Mouse (Mus musculus): ENCODE measurements at regions not wholly inside any gene's neighbourhood (a gene's known extent, or its start where the extent isn't known, plus 50 kb on each side); places are given as distances from the start of the nearest gene placed in this dataset.
"Not testable (repeated sequence)": the region's sequence is repeated elsewhere in the genome, so short reads cannot be mapped to it uniquely, and the experiment has no call there.

DNA sequence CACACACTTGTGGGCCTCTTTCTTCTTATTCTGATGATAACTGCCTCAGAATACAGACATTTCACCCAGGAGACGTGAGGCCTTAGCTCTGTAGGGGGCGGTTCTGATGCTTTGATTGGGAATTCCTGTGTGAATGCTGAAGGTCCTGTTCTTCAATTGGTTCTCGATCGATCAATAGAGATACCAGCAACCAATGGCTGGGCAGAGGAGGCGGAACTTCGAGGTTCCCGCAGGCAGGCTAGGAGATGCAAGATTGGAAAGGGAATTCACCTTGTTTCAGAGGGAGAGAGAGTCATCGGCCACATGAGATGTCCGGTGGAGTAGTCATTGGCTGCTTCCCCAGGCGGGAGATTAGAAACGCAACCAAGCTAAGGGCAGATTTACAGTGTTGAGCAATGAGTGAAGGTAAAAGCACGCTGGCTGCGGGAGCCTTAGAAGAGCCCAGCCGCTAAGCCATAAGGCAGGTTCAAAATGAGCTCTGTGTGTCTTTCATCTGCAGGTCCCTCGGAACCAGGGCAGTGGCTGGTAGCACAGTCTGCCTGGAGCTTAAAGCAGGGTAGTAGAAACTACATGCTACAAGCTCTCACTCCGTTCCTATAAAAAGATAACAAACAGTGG lies 83.5 kb upstream of the Xcl1 start:
- peak; percentile 96 for ATAC-seq (ENCODE audit: insufficient number of reproducible peaks, low FRiP score, low TSS enrichment)

DNA sequence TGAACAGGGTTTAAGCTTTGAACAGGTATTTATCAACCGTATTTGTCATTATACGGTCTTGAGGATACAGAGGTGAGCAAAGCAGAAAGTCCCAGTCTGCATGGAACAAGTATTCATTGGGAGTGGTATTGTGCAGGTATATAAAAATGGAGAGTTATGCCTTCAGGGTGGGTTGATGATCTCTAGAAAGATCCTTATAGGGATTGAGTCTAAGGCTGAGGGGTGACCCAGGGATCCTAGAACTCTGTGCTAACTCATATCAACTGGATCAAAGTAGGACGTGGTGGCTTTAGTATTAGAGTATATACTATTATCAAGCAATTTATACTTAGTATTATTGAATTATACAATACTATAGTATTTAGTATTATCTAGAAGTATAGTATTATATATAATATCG lies 82.9 kb upstream of the Xcl1 start:
- no peak for ATAC-seq (ENCODE audit: insufficient number of reproducible peaks, low FRiP score, low TSS enrichment)

GRCm38 (mm10) chr1:165017793-165018192 lies 82.5 kb upstream of the Xcl1 start:
- no peak for ATAC-seq (ENCODE audit: insufficient number of reproducible peaks, low FRiP score, low TSS enrichment)

GRCm38 (mm10) chr1:165014328-165014727 lies 79.0 kb upstream of the Xcl1 start:
- ATAC-seq (ENCODE audit: insufficient number of reproducible peaks, low FRiP score, low TSS enrichment) = no peak

DNA sequence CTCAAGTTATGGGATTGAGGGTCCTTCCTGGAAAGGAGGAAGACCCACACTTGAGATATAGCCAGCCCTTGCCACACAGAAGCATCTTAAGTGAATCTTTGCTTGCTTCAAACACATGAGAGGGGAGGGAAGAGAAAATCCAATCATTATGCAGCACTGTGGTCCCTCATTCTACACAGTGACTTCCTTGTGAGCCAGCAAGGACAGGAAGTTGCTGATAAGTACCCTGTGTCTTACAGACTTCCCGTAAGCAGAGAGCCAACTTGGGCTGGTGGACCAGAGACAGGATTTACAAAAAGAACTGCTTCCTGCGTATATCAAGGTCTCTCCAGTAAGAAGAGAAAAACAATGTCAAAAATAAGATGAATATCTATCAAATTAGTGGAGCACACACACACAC lies 78.1 kb upstream of the Xcl1 start:
- ATAC-seq (ENCODE audit: insufficient number of reproducible peaks, low FRiP score, low TSS enrichment) = no peak

DNA sequence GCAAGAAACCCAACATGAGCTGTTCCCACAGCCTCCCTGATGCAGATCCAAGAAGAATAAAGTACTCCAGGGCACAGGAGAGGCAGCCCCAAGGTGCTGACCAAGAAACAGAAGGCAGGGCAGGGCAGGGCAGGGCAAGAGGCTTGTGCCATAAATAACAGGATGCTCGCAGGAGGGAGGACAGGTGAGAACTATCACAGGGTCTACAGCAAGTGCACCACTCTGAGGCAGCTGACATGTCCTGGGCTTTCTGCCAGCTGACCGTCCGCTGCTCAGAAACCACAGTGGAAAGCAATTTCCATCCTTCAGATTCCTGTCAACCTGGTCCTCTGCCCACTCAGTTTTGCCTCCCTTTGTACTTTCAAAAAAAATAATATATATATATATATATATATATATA lies 77.0 kb upstream of the Xcl1 start:
- peak; percentile 62; the same call in 1 of the 2 replicates for ATAC-seq (ENCODE audit: insufficient number of reproducible peaks, low FRiP score, low TSS enrichment)

GRCm38 (mm10) chr1:164999515-164999914 lies 64.2 kb upstream of the Xcl1 start:
- ATAC-seq (ENCODE audit: insufficient number of reproducible peaks, low FRiP score, low TSS enrichment) = no peak

- no peak for ATAC-seq (ENCODE audit: insufficient number of reproducible peaks, low FRiP score, low TSS enrichment)
Measured at GRCm38 (mm10) chr1:164998621-164999020, 63.3 kb upstream of the Xcl1 start.

DNA sequence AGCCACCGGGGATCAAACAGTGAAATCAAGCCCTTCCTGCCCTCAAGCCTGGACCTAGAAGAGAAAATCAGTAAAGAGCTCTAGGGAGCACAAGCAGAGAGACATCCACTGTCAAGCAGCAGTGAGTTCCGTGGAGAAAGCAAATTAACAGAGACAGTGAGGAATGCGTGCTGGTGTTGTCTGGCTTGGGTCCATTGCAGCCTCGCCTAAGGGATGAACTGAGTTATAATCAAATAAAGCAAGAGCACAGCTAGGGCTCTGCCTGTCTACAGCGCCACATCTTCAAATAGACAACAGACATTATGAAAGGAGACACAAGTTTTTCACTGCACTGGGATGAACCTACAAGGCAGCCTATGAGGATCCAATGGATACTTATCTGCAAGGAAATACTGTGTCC lies 62.3 kb upstream of the Xcl1 start:
- no peak for ATAC-seq (ENCODE audit: insufficient number of reproducible peaks, low FRiP score, low TSS enrichment)

- no peak for ATAC-seq (ENCODE audit: insufficient number of reproducible peaks, low FRiP score, low TSS enrichment)
Measured at GRCm38 (mm10) chr1:164994247-164994660, 58.9 kb upstream of the Xcl1 start.

GRCm38 (mm10) chr1:164993175-164993875 lies 58.0 kb upstream of the Xcl1 start:
- ATAC-seq (ENCODE audit: insufficient number of reproducible peaks, low FRiP score, low TSS enrichment) = not testable (repeated sequence)

DNA sequence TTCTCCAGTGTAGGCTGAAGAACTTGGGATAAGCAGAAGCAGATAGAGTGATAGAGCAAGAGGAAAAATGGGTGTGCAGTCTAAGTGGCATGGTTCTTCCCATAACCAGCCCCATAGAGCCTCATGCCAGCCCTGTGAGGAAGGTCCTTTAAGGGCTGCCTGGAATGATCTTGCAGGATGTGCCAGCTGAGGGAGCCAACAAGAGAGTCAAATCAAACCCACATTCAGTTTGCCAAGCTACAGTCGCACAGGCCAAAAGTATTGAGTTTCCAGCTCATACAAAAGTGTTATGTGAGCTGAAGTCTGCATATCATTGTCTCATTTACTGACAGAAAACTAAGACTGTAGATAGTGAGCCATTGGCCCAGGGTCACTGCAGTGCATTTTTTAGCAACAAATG lies 53.7 kb upstream of the Xcl1 start:
- ATAC-seq (ENCODE audit: insufficient number of reproducible peaks, low FRiP score, low TSS enrichment) = no peak

GRCm38 (mm10) chr1:164988191-164988590 lies 52.9 kb upstream of the Xcl1 start:
- ATAC-seq (ENCODE audit: insufficient number of reproducible peaks, low FRiP score, low TSS enrichment) = no peak

GRCm38 (mm10) chr1:164985521-164985920 lies 50.2 kb upstream of the Xcl1 start:
- not testable (repeated sequence) for ATAC-seq (ENCODE audit: insufficient number of reproducible peaks, low FRiP score, low TSS enrichment)

Data from cerebellum, adult (tissue).